Mouse (Mus musculus): Measurements from ENCODE around the gene Map3k1.

- TF ChIP-seq POLR2A (IDR thresholded peaks at IDR 0.05; ENCODE audit: borderline replicate concordance, extremely low read depth, insufficient read depth, insufficient read length, poor library complexity, severe bottlenecking) (no peak), CTCF (IDR thresholded peaks at IDR 0.05; ENCODE audit: borderline replicate concordance, extremely low read depth, insufficient read depth, insufficient read length) (peak; percentile 77)
Observed at GRCm38 (mm10) chr13:111787857-111788619, 20.8 kb downstream of the Map3k1 start.
